Mouse (Mus musculus): ENCODE results near the gene F2rl2. TPM values are rescaled to one million over a fixed set of nuclear protein-coding genes. Genes with fewer than 3 reads are reported as not detected.
A peak's percentile ranks its signal among the peaks of the same experiment; 100 is the strongest.

Gene F2rl2
- total RNA-seq (2021): 1 to 10 TPM; 1.2 to 1.3 TPM
- long read RNA-seq, experiment 1: 0 reads
- long read RNA-seq, experiment 2: 0 reads

GRCm38 (mm10) chr13:95696654-95697163 lies at the start of gene F2rl2:
Gene F2rl2 (plus strand): TSS chr13:95696853.
- Histone ChIP-seq H3K27ac (no peak within 1 kb of the TSS), H3K4me3 (no peak within 1 kb of the TSS)
- intact Hi-C loops (cut with DNase I): loop anchor here (1.0 kb wide), 1 partner anchor 127 kb away; no protein-coding TSS in a partner anchor
- no peak for TF ChIP-seq CTCF (IDR thresholded peaks at IDR 0.05)
- peak; percentile 15 to 37 for DNase-seq (ENCODE audit: extremely low spot score in 1 of 2, low spot score in 2 of 2)

- intact Hi-C loops (cut with DNase I): no loop called here
- Histone ChIP-seq H3K27ac (no peak overlapping the region), H3K4me3 (no peak overlapping the region)
- DNase-seq (ENCODE audit: extremely low spot score in 1 of 2, low spot score in 2 of 2): no peak
- no peak for TF ChIP-seq CTCF (IDR thresholded peaks at IDR 0.05)
Measured at GRCm38 (mm10) chr13:95647248-95647647, 49.4 kb upstream of the F2rl2 start.

GRCm38 (mm10) chr13:95649941-95650340 lies 46.7 kb upstream of the F2rl2 start:
- TF ChIP-seq CTCF (IDR thresholded peaks at IDR 0.05): no peak
- Histone ChIP-seq H3K27ac (no peak overlapping the region), H3K4me3 (no peak overlapping the region)
- intact Hi-C loops (cut with DNase I): no loop called here
- no peak for DNase-seq (ENCODE audit: extremely low spot score in 1 of 2, low spot score in 2 of 2)

- TF ChIP-seq CTCF (IDR thresholded peaks at IDR 0.05): no peak
- Histone ChIP-seq H3K4me3 (no peak overlapping the region), H3K27ac (no peak overlapping the region)
- intact Hi-C loops (cut with DNase I): no loop called here
- DNase-seq (ENCODE audit: extremely low spot score in 1 of 2, low spot score in 2 of 2): no peak
Measured at GRCm38 (mm10) chr13:95651870-95652668, 44.6 kb upstream of the F2rl2 start.

GRCm38 (mm10) chr13:95653696-95654095 lies 43.0 kb upstream of the F2rl2 start:
- intact Hi-C loops (cut with DNase I): no loop called here

GRCm38 (mm10) chr13:95655284-95655683 lies 41.4 kb upstream of the F2rl2 start:
- H3K27ac ChIP-seq: no peak overlapping the region
- H3K4me3 ChIP-seq: no peak overlapping the region
- DNase-seq (ENCODE audit: extremely low spot score in 1 of 2, low spot score in 2 of 2): no peak
- intact Hi-C loops (cut with DNase I): no loop called here
- TF ChIP-seq CTCF (IDR thresholded peaks at IDR 0.05): no peak

More at GRCm38 (mm10) chr13:95653696-95654095, 43.0 kb upstream of the F2rl2 start:
- no peak for TF ChIP-seq CTCF (IDR thresholded peaks at IDR 0.05)
- Histone ChIP-seq H3K4me3 (no peak overlapping the region), H3K27ac (no peak overlapping the region)
- no peak for DNase-seq (ENCODE audit: extremely low spot score in 1 of 2, low spot score in 2 of 2)

- no peak for TF ChIP-seq CTCF (IDR thresholded peaks at IDR 0.05)
- H3K27ac ChIP-seq: no peak overlapping the region
- DNase-seq (ENCODE audit: extremely low spot score in 1 of 2, low spot score in 2 of 2): no peak
- intact Hi-C loops (cut with DNase I): no loop called here
- no peak overlapping the region for H3K4me3 ChIP-seq
Measured at GRCm38 (mm10) chr13:95657171-95657570, 39.5 kb upstream of the F2rl2 start.

GRCm38 (mm10) chr13:95659432-95659831 lies 37.2 kb upstream of the F2rl2 start:
- Histone ChIP-seq H3K27ac (no peak overlapping the region), H3K4me3 (no peak overlapping the region)
- intact Hi-C loops (cut with DNase I): no loop called here
- TF ChIP-seq CTCF (IDR thresholded peaks at IDR 0.05): no peak
- no peak for DNase-seq (ENCODE audit: extremely low spot score in 1 of 2, low spot score in 2 of 2)

- DNase-seq (ENCODE audit: extremely low spot score in 1 of 2, low spot score in 2 of 2): no peak
- intact Hi-C loops (cut with DNase I): loop anchor here (5.0 kb wide), 1 partner anchor 58 kb away; no protein-coding TSS in a partner anchor
- no peak for TF ChIP-seq CTCF (IDR thresholded peaks at IDR 0.05)
- no peak overlapping the region for H3K4me3 ChIP-seq
- H3K27ac ChIP-seq: no peak overlapping the region
Measured at GRCm38 (mm10) chr13:95663834-95664233, 32.8 kb upstream of the F2rl2 start.

GRCm38 (mm10) chr13:95665644-95666356 lies 30.9 kb upstream of the F2rl2 start:
- intact Hi-C loops (cut with DNase I): no loop called here
- Histone ChIP-seq H3K27ac (no peak overlapping the region), H3K4me3 (no peak overlapping the region)
- TF ChIP-seq CTCF (IDR thresholded peaks at IDR 0.05): no peak
- DNase-seq (ENCODE audit: extremely low spot score in 1 of 2, low spot score in 2 of 2): no peak

GRCm38 (mm10) chr13:95667260-95667659 lies 29.4 kb upstream of the F2rl2 start:
- Histone ChIP-seq H3K27ac (no peak overlapping the region), H3K4me3 (no peak overlapping the region)
- TF ChIP-seq CTCF (IDR thresholded peaks at IDR 0.05): peak; percentile 57
- DNase-seq (ENCODE audit: extremely low spot score in 1 of 2, low spot score in 2 of 2): no peak
- intact Hi-C loops (cut with DNase I): no loop called here

- intact Hi-C loops (cut with DNase I): no loop called here
- H3K27ac ChIP-seq: no peak overlapping the region
- no peak for DNase-seq (ENCODE audit: extremely low spot score in 1 of 2, low spot score in 2 of 2)
- no peak for TF ChIP-seq CTCF (IDR thresholded peaks at IDR 0.05)
- H3K4me3 ChIP-seq: no peak overlapping the region
Measured at GRCm38 (mm10) chr13:95670534-95670933, 26.1 kb upstream of the F2rl2 start.
